Mouse (Mus musculus): ENCODE results near the gene Zfp2.

DNA sequence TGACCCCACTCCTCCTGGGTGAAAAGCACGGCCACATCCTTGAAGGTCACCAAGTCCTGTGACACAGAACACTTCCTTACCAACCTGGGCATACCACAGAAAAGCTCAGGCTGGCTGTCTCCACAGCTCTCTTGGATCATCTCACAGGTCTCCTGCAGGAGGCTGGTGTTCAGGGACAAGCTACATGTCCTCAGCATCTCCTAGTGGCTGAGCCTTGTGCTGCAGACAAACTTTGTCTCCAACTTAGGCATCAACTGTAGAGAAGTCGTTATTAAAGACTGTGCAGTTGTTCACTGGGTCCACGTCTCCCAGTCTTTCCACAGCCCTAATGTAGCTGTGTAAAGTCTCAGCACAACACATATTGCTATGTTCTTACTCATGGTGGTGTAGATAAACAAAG, 32.2 kb downstream of the Zfp2 start:
- TF ChIP-seq ZNF384 (IDR thresholded peaks at IDR 0.05; ENCODE audit: low read depth, low read length), result no peak
- no peak for TF ChIP-seq ZC3H11A (IDR thresholded peaks at IDR 0.05; ENCODE audit: borderline replicate concordance, low read depth, low read length)
- TF ChIP-seq CHD2 (IDR thresholded peaks at IDR 0.05; ENCODE audit: low read depth, low read length), result no peak
- no peak for TF ChIP-seq MAFK (IDR thresholded peaks at IDR 0.05; ENCODE audit: insufficient read depth, low read depth, low read length)
- TF ChIP-seq HCFC1 (IDR thresholded peaks at IDR 0.05; ENCODE audit: borderline replicate concordance, insufficient read depth, low read length), result no peak
